Mouse (Mus musculus) B cell, adult 62 days (primary cell): ENCODE data around the gene Rtn4r. TPM values are rescaled to one million over a fixed set of nuclear protein-coding genes. Genes with fewer than 3 reads are reported as not detected.

Experiments
- total RNA-seq: library from RNA; stranded (reverse); gene quantifications from 4 replicates; pipeline ENCODE4 v1.2.4, GENCODE M21; 2023

Rtn4r gene
- not detected in 4 replicates for total RNA-seq

GRCm38 (mm10) chr16:18127241-18127861 lies at the start of gene Rtn4r:
TSS of gene Rtn4r (plus strand) at chr16:18127642.

Other genes with a start within 250 kb of the Rtn4r start
- 2.4 to 4.3 TPM (median 3.3 TPM) in 4 replicates for gene Gm20518, start 236.0 kb upstream of the Rtn4r start, total RNA-seq
- not detected in 4 replicates for gene Tssk1, start 233.4 kb upstream of the Rtn4r start, total RNA-seq
- 56.8 to 69.7 TPM (median 66.1 TPM) in 4 replicates for gene Dgcr2, start 229.1 kb upstream of the Rtn4r start, total RNA-seq
- gene Tssk2, start 229.0 kb upstream of the Rtn4r start, total RNA-seq, result not detected in 4 replicates
- gene Ess2, start 216.3 kb upstream of the Rtn4r start, total RNA-seq, result 58.2 to 66.8 TPM (median 59.7 TPM) in 4 replicates
- not detected in 4 replicates for gene Gsc2, start 212.6 kb upstream of the Rtn4r start, total RNA-seq
- 26.2 to 31.2 TPM (median 28.5 TPM) in 4 replicates for gene Slc25a1, start 199.4 kb upstream of the Rtn4r start, total RNA-seq
- gene Vpreb2, start 147.2 kb upstream of the Rtn4r start, total RNA-seq, result not detected in 4 replicates
- 19.8 to 24.5 TPM (median 22.1 TPM) in 4 replicates for gene Dgcr6, start 74.8 kb upstream of the Rtn4r start, total RNA-seq
- 8.8 to 15.6 TPM (median 12.1 TPM) in 4 replicates for gene Prodh, start 37.4 kb upstream of the Rtn4r start, total RNA-seq
- not detected in 4 replicates for gene Ccdc188, start 90.2 kb downstream of the Rtn4r start, total RNA-seq
- 21.8 to 27.4 TPM (median 26.0 TPM) in 4 replicates for gene Zdhhc8, start 107.5 kb downstream of the Rtn4r start, total RNA-seq
- 142 to 160 TPM (median 149 TPM) in 4 replicates for gene Trmt2a, start 121.0 kb downstream of the Rtn4r start, total RNA-seq
- gene Ranbp1, start 121.1 kb downstream of the Rtn4r start, total RNA-seq, result 102 to 113 TPM (median 106 TPM) in 4 replicates
- not detected in 4 replicates for gene Gm49776, start 130.7 kb downstream of the Rtn4r start, total RNA-seq
- gene Dgcr8, start 161.6 kb downstream of the Rtn4r start, total RNA-seq, result 35.2 to 42.1 TPM (median 37.9 TPM) in 4 replicates
- gene Tango2, start 220.5 kb downstream of the Rtn4r start, total RNA-seq, result 27.1 to 37.4 TPM (median 31.0 TPM) in 4 replicates
- gene Arvcf, start 220.5 kb downstream of the Rtn4r start, total RNA-seq, result 4.4 to 7.0 TPM (median 6.1 TPM) in 4 replicates